Mouse (Mus musculus): ENCODE data around the gene Lrrc32.

Gene Lrrc32

GRCm38 (mm10) chr7:98544556-98544955, 55.5 kb downstream of the Lrrc32 start:
- no peak for DNase-seq (ENCODE audit: low spot score)

- DNase-seq (ENCODE audit: low spot score) = no peak
These were observed 59.8 kb downstream of the Lrrc32 start for GRCm38 (mm10) chr7:98548839-98549238.

GRCm38 (mm10) chr7:98550596-98550995, 61.5 kb downstream of the Lrrc32 start:
- no peak for DNase-seq (ENCODE audit: low spot score)

GRCm38 (mm10) chr7:98551041-98551440, 62.0 kb downstream of the Lrrc32 start:
- DNase-seq (ENCODE audit: low spot score) = no peak
